Mouse (Mus musculus) brain, adult 10 weeks (tissue): ENCODE results near the gene Rpl4. TPM values are rescaled to one million over a fixed set of nuclear protein-coding genes. Genes with fewer than 3 reads are reported as not detected.

Experiments
- polyA plus RNA-seq: library from polyadenylated mRNA; stranded (reverse); fragments of 350-450 nt; fragmentation: Illumina TruSeq; extraction: RNeasy Lipid Tissue Mini Kit (QIAGEN cat#74804); gene quantifications from one replicate; pipeline ENCODE4 v1.2.3, GENCODE M21; 2015; ENCODE audit warnings: low read depth, low replicate concordance

Gene Rpl4
- 706 TPM for polyA plus RNA-seq

DNA sequence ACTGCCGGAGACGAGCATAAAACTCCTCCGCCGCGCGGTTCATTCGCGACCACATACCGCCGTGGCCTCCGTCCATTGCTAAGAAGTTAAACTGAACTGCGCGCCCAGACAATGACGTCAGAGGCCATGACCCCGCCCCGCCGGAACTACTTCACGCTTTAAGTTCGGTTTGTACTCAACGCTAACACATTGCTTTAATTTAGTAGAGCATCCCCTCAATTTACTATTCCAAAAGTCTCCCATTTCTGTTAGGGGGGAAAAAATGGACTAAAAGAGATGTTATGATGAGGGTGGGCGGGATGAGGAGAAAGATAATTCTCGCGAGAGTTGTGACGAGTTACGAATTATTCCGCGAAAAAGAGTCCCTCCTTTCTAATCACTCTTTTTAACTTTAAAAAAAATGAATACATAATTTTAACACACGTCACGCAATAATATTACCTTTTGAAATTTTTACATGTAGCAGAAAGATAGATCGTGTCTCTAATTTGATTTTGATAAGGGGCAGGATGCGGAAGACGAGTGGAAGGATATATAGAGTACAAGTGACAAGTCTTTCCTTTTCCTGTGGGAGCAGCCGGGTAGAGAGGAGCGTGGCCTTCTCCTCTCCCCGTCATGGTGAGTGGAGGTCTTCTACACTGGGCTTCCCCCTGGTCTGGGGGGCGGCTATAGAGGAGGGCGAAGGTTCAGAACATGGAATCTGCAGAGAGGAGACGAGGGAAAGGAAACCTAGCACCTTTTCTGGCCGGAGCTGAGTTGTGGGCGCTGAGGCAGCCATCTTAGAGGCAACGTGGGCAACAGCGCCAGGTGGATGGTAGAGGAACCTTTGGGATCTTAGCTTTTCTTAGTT is at the start of gene Rpl4, which contains the start of gene Zwilch:
Gene Rpl4 (plus strand): TSS at position 560 of the 850 bp plus-strand sequence.
Gene Zwilch (minus strand): TSS at position 289 of the 850 bp plus-strand sequence.

DNA sequence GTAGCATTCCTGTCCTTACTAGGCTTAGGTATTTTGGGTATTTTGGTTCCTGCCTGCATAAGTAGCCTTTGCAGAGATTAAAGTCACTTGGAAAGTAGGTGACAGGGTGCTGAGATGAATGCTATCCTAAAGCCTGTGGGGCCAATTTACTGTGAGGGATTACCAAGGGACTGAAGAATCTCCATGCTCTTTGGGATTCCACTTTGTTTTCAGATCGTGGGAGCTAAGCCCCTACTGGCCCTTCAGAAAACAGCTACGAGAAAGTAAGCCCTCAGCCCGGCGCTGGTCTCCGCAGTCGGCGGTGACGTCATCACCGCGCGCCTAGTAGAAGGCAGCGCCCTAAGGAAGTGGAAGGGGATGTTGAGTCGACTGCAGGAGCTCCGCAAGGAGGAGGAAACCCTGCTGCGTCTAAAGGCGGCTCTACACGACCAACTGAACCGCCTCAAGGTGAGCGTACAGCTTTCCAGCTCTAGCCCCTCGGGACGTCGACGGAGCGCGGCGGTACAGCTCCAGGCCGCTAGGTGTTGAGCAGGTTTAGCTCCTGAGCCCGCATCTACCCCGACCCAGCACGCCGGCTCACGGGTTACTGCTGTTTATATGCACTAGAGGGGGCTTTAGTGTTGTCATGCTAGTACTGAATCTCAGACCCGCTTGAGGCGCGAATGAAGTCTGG is 5.9 kb downstream of the Rpl4 start, which contains the start of gene Snapc5:
Gene Snapc5 (plus strand): TSS at position 301 of the 673 bp plus-strand sequence.

Other genes with a start within 250 kb of the Rpl4 start
- 1.1 TPM for gene Smad6, start 151.3 kb upstream of the Rpl4 start, polyA plus RNA-seq
- gene Lctl, start 56.2 kb upstream of the Rpl4 start, polyA plus RNA-seq, result 0.34 TPM
- gene Zwilch, start 271 bp upstream of the Rpl4 start, polyA plus RNA-seq, result 2.6 TPM
- 40.8 TPM for gene Snapc5, start 5.9 kb downstream of the Rpl4 start, polyA plus RNA-seq
- not detected for gene Uchl4, start 61.8 kb downstream of the Rpl4 start, polyA plus RNA-seq
- gene Map2k1, start 80.3 kb downstream of the Rpl4 start, polyA plus RNA-seq, result 248 TPM
- 47.7 TPM for gene Tipin, start 108.2 kb downstream of the Rpl4 start, polyA plus RNA-seq
- 24.5 TPM for gene Dis3l, start 167.9 kb downstream of the Rpl4 start, polyA plus RNA-seq
- gene Megf11, start 212.3 kb downstream of the Rpl4 start, polyA plus RNA-seq, result 6.8 TPM